Mouse (Mus musculus) erythroblast, embryonic 14.5 days (primary cell): Measurements from ENCODE around the gene Dusp28.

Experiments
- GATA1 ChIP-seq: IDR thresholded peaks from 2 replicates; pipeline ENCODE4 v1.6.1; 2012; ENCODE audit warnings: low read length, inconsistent platforms, mixed read lengths
- TAL1 ChIP-seq: IDR thresholded peaks from 3 replicates; pipeline ENCODE4 v1.6.1; 2012; ENCODE audit warnings: low read length, inconsistent platforms, mixed read lengths

DNA sequence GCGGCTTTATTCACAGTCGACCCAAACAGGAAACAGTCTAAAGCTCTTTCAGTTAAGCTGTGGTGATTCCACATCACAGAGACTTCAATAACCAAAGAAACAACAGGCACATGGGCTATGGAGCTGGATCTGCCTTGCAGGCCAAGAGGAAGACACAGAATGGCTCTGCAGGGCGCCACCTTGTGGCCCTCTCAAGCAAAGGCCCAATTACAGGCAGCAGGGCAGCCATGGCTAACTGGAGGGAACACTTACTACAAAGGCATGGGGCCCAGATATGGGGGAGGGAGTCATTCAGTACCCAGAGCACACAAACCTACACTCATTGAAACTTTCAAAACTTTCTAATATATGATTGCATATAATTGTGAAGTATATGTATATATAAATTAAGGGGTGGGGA, 11.7 kb upstream of the Dusp28 start:
- TF ChIP-seq TAL1 (no peak), GATA1 (no peak)
